Mouse (Mus musculus): ENCODE measurements at regions not wholly inside any gene's neighbourhood (a gene's known extent, or its start where the extent isn't known, plus 50 kb on each side); places are given as distances from the start of the nearest gene placed in this dataset.

DNA sequence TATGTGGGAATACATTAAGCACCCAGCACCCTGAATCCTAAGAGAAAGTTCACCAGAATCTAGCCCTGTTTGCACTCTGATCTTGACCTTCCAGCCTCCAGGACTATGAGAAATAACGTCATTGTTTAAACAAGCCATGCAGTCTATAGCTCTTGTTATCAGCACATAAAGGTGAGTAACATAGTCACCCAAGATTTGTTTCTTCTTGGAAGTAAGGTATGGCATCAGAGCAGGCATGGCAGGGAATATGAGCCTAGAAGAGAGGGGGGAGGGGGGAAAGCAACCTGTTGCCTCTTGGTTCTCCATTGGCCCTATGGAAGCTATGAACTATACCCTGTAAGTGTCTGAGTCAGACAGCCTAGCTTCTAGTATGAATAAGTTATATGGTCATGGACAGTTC, 89.8 kb upstream of the Ppp1r12a start:
- H3K4me2 ChIP-seq (ENCODE audit: insufficient read depth, low read depth, poor library complexity, severe bottlenecking), result no peak overlapping the region
- no peak overlapping the region for H3K27ac ChIP-seq (ENCODE audit: insufficient read depth, low read depth)
- no peaks in the 10 kb centered on the region for H3K9me3 ChIP-seq (replicated peaks; ENCODE audit: low read length)
- no peaks in the 10 kb centered on the region for H3K79me2 ChIP-seq (replicated peaks; ENCODE audit: control insufficient read depth, extremely low read depth, insufficient read depth, poor library complexity, severe bottlenecking)
- H3K4me3 ChIP-seq (replicated peaks in 1 of 3; ENCODE audit: low read depth in 2 of 3, low read length in 2 of 3, poor library complexity in 1 of 3), result no peak overlapping the region
- dilution Hi-C loops (cut with MboI; ENCODE audit: extremely low pct_ligation_motif_present, extremely low pct_unique_long_range_greater_than_20kb, low sequenced_read_pairs), result no loop called here
- in situ Hi-C loops (cut with MboI; ENCODE audit: low pct_ligation_motif_present, low pct_unique_long_range_greater_than_20kb, low sequenced_read_pairs), result no loop called here
- DNase-seq (ENCODE audit: extremely low read depth), result no peak
- no peaks in the 10 kb centered on the region for H3K27me3 ChIP-seq (replicated peaks)
- no peaks in the 10 kb centered on the region for H3K36me3 ChIP-seq (replicated peaks in 1 of 2; ENCODE audit: control insufficient read depth in 1 of 2, insufficient read depth in 1 of 2, low read length in 1 of 2)
- H3K4me1 ChIP-seq (ENCODE audit: control insufficient read depth in 1 of 2, insufficient read depth in 2 of 2), result 0 out of 4 replicates have a peak, but pooled peaks cover 0 to 3% of the 10 kb centered on the region in 2 experiments
- H3K9ac ChIP-seq (ENCODE audit: insufficient read depth, low read depth), result no peak overlapping the region
- no peak for TF ChIP-seq ZMIZ1 (IDR thresholded peaks at IDR 0.05; ENCODE audit: low read depth, low read length)
- no peak for TF ChIP-seq TCF12 (IDR thresholded peaks at IDR 0.05; ENCODE audit: low read depth, low read length)
- TF ChIP-seq CHD2 (IDR thresholded peaks at IDR 0.05; ENCODE audit: low read length), result no peak
- no peak for TF ChIP-seq JUN (IDR thresholded peaks at IDR 0.05; ENCODE audit: insufficient read depth, low read depth, low read length)

DNA sequence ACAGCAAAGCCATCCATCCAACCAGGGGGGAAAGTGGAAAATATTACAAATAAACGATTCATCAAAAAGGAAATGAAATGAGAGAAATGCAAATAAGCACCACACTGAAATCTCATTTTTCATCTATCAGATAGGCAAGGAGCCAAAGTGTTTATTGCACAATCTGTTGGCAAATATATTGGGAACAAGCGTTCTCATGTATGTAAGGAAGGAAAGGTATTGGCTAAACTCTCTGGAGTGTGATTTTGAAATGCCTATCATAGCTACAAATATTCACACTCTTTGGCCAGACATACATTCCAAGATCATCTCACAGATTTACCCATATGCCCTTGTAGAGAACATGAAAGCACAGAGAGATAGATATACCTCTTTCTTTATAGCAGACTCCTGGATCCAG, 90.6 kb upstream of the Ppp1r12a start:
- dilution Hi-C loops (cut with MboI; ENCODE audit: extremely low pct_ligation_motif_present, extremely low pct_unique_long_range_greater_than_20kb, low sequenced_read_pairs) (no loop called here), in situ Hi-C loops (cut with MboI; ENCODE audit: low pct_ligation_motif_present, low pct_unique_long_range_greater_than_20kb, low sequenced_read_pairs) (no loop called here)

DNA sequence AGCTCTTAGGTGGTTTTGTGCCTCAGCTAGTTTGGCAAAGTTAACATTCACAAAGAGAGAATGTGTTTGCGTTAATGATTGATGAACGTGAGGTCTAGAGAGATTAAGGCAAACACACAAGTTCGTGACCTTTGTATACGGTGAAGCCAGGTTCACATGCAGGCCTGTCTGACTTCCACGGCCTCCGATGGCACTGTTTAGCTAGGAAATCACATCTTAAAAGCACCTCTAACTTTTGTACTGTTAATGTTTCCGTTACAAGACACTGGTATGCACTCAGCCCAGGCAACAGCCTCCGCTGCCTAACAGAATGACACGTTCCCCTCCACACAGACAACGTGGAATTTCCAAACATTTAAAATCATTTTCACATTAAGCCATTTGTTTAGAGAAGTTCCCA, 94.3 kb upstream of the Ppp1r12a start:
- TF ChIP-seq GABPA (IDR thresholded peaks at IDR 0.05; ENCODE audit: insufficient replicate concordance, low read depth, low read length) (no peak), POLR2A (IDR thresholded peaks at IDR 0.05; ENCODE audit: low read depth, low read length) (no peak), NELFE (IDR thresholded peaks at IDR 0.05; ENCODE audit: low read depth, low read length) (no peak), RCOR1 (conservative IDR thresholded peaks at IDR 0.05; ENCODE audit: low read depth, low read length) (no peak), ZMIZ1 (IDR thresholded peaks at IDR 0.05; ENCODE audit: low read depth, low read length) (no peak), IRF4 (IDR thresholded peaks at IDR 0.05; ENCODE audit: low read depth, low read length) (no peak), KAT2A (IDR thresholded peaks at IDR 0.05; ENCODE audit: insufficient replicate concordance, low read length) (no peak)
- no peak overlapping the region for H3K4me2 ChIP-seq (ENCODE audit: insufficient read depth, low read depth, poor library complexity, severe bottlenecking)
- H3K4me3 ChIP-seq (replicated peaks in 1 of 3; ENCODE audit: low read depth in 2 of 3, low read length in 2 of 3, poor library complexity in 1 of 3), result no peak overlapping the region
- dilution Hi-C loops (cut with MboI; ENCODE audit: extremely low pct_ligation_motif_present, extremely low pct_unique_long_range_greater_than_20kb, low sequenced_read_pairs) (no loop called here), in situ Hi-C loops (cut with MboI; ENCODE audit: low pct_ligation_motif_present, low pct_unique_long_range_greater_than_20kb, low sequenced_read_pairs) (no loop called here)
- DNase-seq (ENCODE audit: extremely low read depth), result no peak
- H3K9ac ChIP-seq (ENCODE audit: insufficient read depth, low read depth), result no peak overlapping the region
- no peaks in the 10 kb centered on the region for H3K36me3 ChIP-seq (replicated peaks in 1 of 2; ENCODE audit: control insufficient read depth in 1 of 2, insufficient read depth in 1 of 2, low read length in 1 of 2)
- H3K9me3 ChIP-seq (replicated peaks; ENCODE audit: low read length), result no peaks in the 10 kb centered on the region
- H3K4me1 ChIP-seq (ENCODE audit: control insufficient read depth in 1 of 2, insufficient read depth in 2 of 2), result 0 out of 4 replicates have a peak, but pooled peaks cover 0 to 3% of the 10 kb centered on the region in 2 experiments
- H3K79me2 ChIP-seq (replicated peaks; ENCODE audit: control insufficient read depth, extremely low read depth, insufficient read depth, poor library complexity, severe bottlenecking), result no peaks in the 10 kb centered on the region
- no peak overlapping the region for H3K27ac ChIP-seq (ENCODE audit: insufficient read depth, low read depth)
- no peaks in the 10 kb centered on the region for H3K27me3 ChIP-seq (replicated peaks)

More for the DNA sequence above, 90.6 kb upstream of the Ppp1r12a start:
- no peaks in the 10 kb centered on the region for H3K36me3 ChIP-seq (replicated peaks in 1 of 2; ENCODE audit: control insufficient read depth in 1 of 2, insufficient read depth in 1 of 2, low read length in 1 of 2)
- H3K27ac ChIP-seq (ENCODE audit: insufficient read depth, low read depth), result no peak overlapping the region
- TF ChIP-seq POLR2A (IDR thresholded peaks at IDR 0.05; ENCODE audit: low read depth, low read length) (no peak), E2F4 (IDR thresholded peaks at IDR 0.05; ENCODE audit: insufficient replicate concordance, low read depth, low read length) (no peak), POLR2AphosphoS2 (IDR thresholded peaks at IDR 0.05; ENCODE audit: low read depth, low read length) (no peak), MXI1 (IDR thresholded peaks at IDR 0.05; ENCODE audit: low read depth, low read length) (no peak), NELFE (IDR thresholded peaks at IDR 0.05; ENCODE audit: low read depth, low read length) (no peak), CHD2 (IDR thresholded peaks at IDR 0.05; ENCODE audit: low read length) (no peak), JUND (conservative IDR thresholded peaks at IDR 0.05; ENCODE audit: low read depth, low read length) (no peak), ZC3H11A (IDR thresholded peaks at IDR 0.05; ENCODE audit: low read depth, low read length) (no peak), ZMIZ1 (IDR thresholded peaks at IDR 0.05; ENCODE audit: low read depth, low read length) (no peak), PAX5 (IDR thresholded peaks at IDR 0.05; ENCODE audit: low read length) (no peak), EP300 (IDR thresholded peaks at IDR 0.05; ENCODE audit: low read length) (no peak), HCFC1 (IDR thresholded peaks at IDR 0.05; ENCODE audit: low read depth, low read length) (no peak), BHLHE40 (IDR thresholded peaks at IDR 0.05; ENCODE audit: low read depth, low read length) (no peak)
- no peaks in the 10 kb centered on the region for H3K9me3 ChIP-seq (replicated peaks; ENCODE audit: low read length)
- no peaks in the 10 kb centered on the region for H3K79me2 ChIP-seq (replicated peaks; ENCODE audit: control insufficient read depth, extremely low read depth, insufficient read depth, poor library complexity, severe bottlenecking)
- no peak overlapping the region for H3K9ac ChIP-seq (ENCODE audit: insufficient read depth, low read depth)
- no peak overlapping the region for H3K4me2 ChIP-seq (ENCODE audit: insufficient read depth, low read depth, poor library complexity, severe bottlenecking)
- H3K4me1 ChIP-seq (ENCODE audit: control insufficient read depth in 1 of 2, insufficient read depth in 2 of 2), result 0 out of 4 replicates have a peak, but pooled peaks cover 0 to 3% of the 10 kb centered on the region in 2 experiments
- H3K27me3 ChIP-seq (replicated peaks), result no peaks in the 10 kb centered on the region
- DNase-seq (ENCODE audit: extremely low read depth), result no peak
- H3K4me3 ChIP-seq (replicated peaks in 1 of 3; ENCODE audit: low read depth in 2 of 3, low read length in 2 of 3, poor library complexity in 1 of 3), result no peak overlapping the region
